Mouse (Mus musculus) lung, postnatal 0 days (tissue): ENCODE data around the gene Pdxp.

ENCODE experiments used
- CTCF ChIP-seq: IDR thresholded peaks from 2 replicates; pipeline ENCODE4 v1.5.1; 2016; ENCODE audit warnings: antibody characterized with exemption, mild to moderate bottlenecking
- EP300 ChIP-seq: IDR thresholded peaks from 2 replicates; pipeline ENCODE4 v1.6.1; 2016; ENCODE audit warnings: antibody characterized with exemption, mild to moderate bottlenecking, control low read depth

DNA sequence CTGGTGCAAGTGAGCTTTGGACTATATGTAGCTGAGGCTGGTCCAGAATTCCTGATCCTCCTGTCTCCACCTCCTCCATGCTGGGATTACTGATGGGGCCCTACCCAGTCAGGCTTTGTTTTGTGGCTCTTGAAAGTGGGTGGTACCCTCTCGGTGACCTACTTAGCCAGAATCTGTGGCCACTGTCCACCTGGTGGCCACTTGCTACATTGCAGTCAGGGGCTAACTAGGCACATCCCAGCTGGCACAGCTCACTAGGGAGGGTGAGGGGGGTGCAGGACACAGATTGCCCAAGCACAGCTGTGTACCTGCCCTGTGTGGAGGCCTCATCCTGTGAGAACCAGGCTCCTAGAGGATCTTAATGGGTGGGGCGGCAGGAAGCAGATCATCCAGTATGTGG, 49.2 kb downstream of the Pdxp start:
- TF ChIP-seq CTCF, result peak; percentile 95
- TF ChIP-seq EP300, result no peak
